Mouse (Mus musculus) midbrain, embryonic 16.5 days (tissue): ENCODE results near the gene Cdiptos. TPM values are rescaled to one million over a fixed set of nuclear protein-coding genes. Genes with fewer than 3 reads are reported as not detected.
A peak's percentile ranks its signal among the peaks of the same experiment; 100 is the strongest.

Source experiments
- ATAC-seq: fragments of 200-750 bp; cut with Nextera tagmentation; 2 replicates; pipeline ENCODE4 v1.8.0; 2017; ENCODE audit warnings: moderate TSS enrichment
- H3K27ac ChIP-seq: fragments of 300-500 bp; sonication (generic); 2 replicates; pipeline ENCODE4 v1.5.1; 2014; ENCODE audit warnings: mild to moderate bottlenecking, low read length, mixed read lengths
- H3K27me3 ChIP-seq: fragments of 300-500 bp; sonication (generic); 2 replicates; pipeline ENCODE4 v1.6.1; 2014; ENCODE audit warnings: low read depth, low read length, mixed read lengths; ENCODE audit not compliant: control insufficient read depth, insufficient read depth
- H3K36me3 ChIP-seq: fragments of 300-500 bp; sonication (generic); 2 replicates; pipeline ENCODE4 v1.6.1; 2014; ENCODE audit warnings: mild to moderate bottlenecking, low read length, moderate library complexity, mixed read lengths; ENCODE audit not compliant: control insufficient read depth, insufficient read depth
- H3K4me1 ChIP-seq: fragments of 300-500 bp; sonication (generic); 2 replicates; pipeline ENCODE4 v1.6.1; 2014; ENCODE audit warnings: mild to moderate bottlenecking, low read length, mixed read lengths; ENCODE audit not compliant: control insufficient read depth, insufficient read depth
- H3K4me2 ChIP-seq: fragments of 300-500 bp; sonication (generic); 2 replicates; pipeline ENCODE4 v1.6.1; 2014; ENCODE audit warnings: mild to moderate bottlenecking, low read length, mixed read lengths
- H3K4me3 ChIP-seq: fragments of 300-500 bp; sonication (generic); 2 replicates; pipeline ENCODE4 v1.5.1; 2014; ENCODE audit warnings: low read depth, mild to moderate bottlenecking, low read length, moderate library complexity, mixed read lengths
- H3K9ac ChIP-seq: fragments of 300-500 bp; sonication (generic); 2 replicates; pipeline ENCODE4 v1.6.1; 2014; ENCODE audit warnings: low read depth, low read length, mixed read lengths
- H3K9me3 ChIP-seq: fragments of 300-500 bp; sonication (generic); replicated peaks from 2 replicates; pipeline ENCODE4 v1.6.1; 2014; ENCODE audit warnings: mild to moderate bottlenecking, low read length, mixed read lengths; ENCODE audit not compliant: control insufficient read depth, poor library complexity, severe bottlenecking
- WGBS: fragments of 180-500 bp; shearing (Covaris S2); extraction: QIAGEN DNeasy Blood & Tissue Kit; methylation state at CpG from one replicate; pipeline ENCODE4 v1.1.7; 2014; 5-methylcytosine and 5-hydroxymethylcytosine counted together
- polyA plus RNA-seq: library from polyadenylated mRNA; unstranded; fragments of >200 nt; fragmentation: Nextera tagmentation; extraction: Ambion mirVana; gene quantifications from 2 replicates; pipeline ENCODE4 v1.2.1, GENCODE M21; 2015

Gene Cdiptos
- polyA plus RNA-seq, 1 experiment from 2014 or later, result 0.69 TPM

DNA sequence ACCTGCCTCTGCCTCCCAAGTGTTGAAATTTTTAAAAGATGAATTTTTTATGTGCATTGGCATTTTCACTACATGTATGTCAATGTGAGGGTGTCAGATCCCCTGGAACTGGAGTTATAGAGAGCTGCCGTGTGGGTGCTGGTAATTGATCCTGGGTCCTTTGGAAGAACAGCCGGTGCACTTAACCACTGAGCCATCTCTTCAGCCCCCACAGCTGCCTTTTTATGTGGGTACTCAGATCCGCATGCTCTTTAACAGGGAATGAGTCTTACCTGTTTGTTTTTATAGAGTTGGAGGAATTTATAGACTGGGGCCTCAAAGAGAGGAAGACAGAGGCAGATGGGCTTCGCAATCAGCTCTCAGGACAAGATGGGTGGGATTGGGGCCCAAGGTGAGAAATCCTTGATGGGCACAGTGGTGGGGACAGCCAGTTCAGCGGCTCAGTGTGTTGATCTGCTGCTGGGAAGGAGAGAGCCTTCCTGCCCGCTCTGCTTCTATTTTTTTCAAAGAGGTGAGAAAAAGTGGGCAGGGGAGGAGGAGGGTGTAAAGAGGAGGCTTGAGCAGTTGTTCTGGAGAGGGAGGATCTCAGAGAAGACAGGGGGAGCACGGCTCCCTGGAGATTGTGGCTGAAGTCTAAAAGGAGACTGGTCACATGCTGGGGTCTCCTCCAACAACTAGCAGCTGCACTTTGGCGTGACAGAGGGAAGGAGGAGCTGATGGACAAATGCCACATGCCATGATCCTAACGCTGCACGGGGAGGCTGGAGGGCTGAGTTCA is 9.0 kb upstream of the Cdiptos start:
- Histone ChIP-seq H3K9me3 (no peaks in the 10 kb centered on the region), H3K27ac (no peak overlapping the region), H3K4me2 (no peak overlapping the region), H3K4me1 (no peaks in the 10 kb centered on the region), H3K27me3 (no peaks in the 10 kb centered on the region), H3K36me3 (peaks cover 7% of the 10 kb centered on the region; the same call in 1 of the 2 replicates), H3K4me3 (no peak overlapping the region), H3K9ac (no peak overlapping the region)
- ATAC-seq, result no peak
- WGBS, result 60% methylated on average over 10 of the region's 10 CpGs

- no peak overlapping the region for H3K9ac ChIP-seq
- no peak overlapping the region for H3K27ac ChIP-seq
- H3K9me3 ChIP-seq, result no peaks in the 10 kb centered on the region
- no peak overlapping the region for H3K4me2 ChIP-seq
- no peaks in the 10 kb centered on the region for H3K4me1 ChIP-seq
- 81% methylated on average over 7 of the region's 7 CpGs for WGBS
- ATAC-seq, result no peak
- H3K27me3 ChIP-seq, result no peaks in the 10 kb centered on the region
- H3K4me3 ChIP-seq, result no peak overlapping the region
- H3K36me3 ChIP-seq, result peaks cover 14% of the 10 kb centered on the region
These were observed 7.2 kb upstream of the Cdiptos start for GRCm38 (mm10) chr7:126983113-126983512.

DNA sequence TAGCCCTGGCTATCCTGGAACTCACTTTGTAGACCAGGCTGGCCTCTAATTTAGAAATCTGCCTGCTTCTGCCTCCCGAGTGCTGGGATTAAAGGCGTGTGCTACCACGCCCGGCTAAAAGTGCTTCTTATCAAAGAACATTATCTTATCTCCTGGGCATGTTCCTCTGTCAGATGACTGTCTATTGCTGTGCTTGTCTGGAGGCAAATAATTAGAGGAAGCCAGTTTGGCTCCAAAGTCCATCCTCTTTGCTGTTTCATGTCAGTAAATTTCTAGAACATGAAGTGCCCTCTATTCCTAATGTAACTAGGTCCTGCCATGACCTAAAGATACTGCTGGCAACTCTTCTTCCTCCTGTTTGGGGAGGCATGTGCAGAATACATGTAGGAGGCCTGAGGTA is 6.2 kb upstream of the Cdiptos start:
- H3K4me2 ChIP-seq, result no peak overlapping the region
- no peaks in the 10 kb centered on the region for H3K9me3 ChIP-seq
- H3K27ac ChIP-seq, result no peak overlapping the region
- H3K27me3 ChIP-seq, result no peaks in the 10 kb centered on the region
- H3K36me3 ChIP-seq, result peaks cover 14% of the 10 kb centered on the region
- WGBS, result 93% methylated on average over 4 of the region's 4 CpGs
- H3K4me1 ChIP-seq, result peaks cover 5% of the 10 kb centered on the region
- H3K9ac ChIP-seq, result no peak overlapping the region
- no peak for ATAC-seq
- no peak overlapping the region for H3K4me3 ChIP-seq

DNA sequence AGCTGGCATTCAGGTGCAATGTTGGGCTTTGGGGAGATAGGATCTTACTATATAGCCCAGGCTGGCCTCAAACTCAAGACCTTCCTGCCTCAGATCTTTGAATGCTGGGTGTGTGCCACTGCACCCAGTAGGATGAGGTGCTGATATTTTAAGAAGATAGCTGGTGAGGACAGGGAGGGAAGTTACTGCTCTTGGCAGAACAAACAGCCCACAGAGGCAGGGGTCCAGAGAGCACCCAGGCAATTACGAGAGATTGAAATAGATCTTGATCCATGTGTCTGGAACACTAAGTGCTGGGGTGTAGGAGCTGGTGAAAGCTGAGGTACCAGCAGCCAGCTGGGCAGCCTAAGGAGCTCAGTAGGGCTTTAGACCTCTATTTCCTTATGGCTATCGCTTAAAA is 5.7 kb upstream of the Cdiptos start:
- H3K4me2 ChIP-seq, result no peak overlapping the region
- H3K27ac ChIP-seq, result no peak overlapping the region
- no peak for ATAC-seq
- H3K9ac ChIP-seq, result no peak overlapping the region
- H3K9me3 ChIP-seq, result no peaks in the 10 kb centered on the region
- WGBS, result 87% methylated on average over 2 of the region's 2 CpGs
- no peak overlapping the region for H3K4me3 ChIP-seq
- H3K4me1 ChIP-seq, result peaks cover 7% of the 10 kb centered on the region
- peaks cover 14% of the 10 kb centered on the region for H3K36me3 ChIP-seq
- H3K27me3 ChIP-seq, result no peaks in the 10 kb centered on the region

DNA sequence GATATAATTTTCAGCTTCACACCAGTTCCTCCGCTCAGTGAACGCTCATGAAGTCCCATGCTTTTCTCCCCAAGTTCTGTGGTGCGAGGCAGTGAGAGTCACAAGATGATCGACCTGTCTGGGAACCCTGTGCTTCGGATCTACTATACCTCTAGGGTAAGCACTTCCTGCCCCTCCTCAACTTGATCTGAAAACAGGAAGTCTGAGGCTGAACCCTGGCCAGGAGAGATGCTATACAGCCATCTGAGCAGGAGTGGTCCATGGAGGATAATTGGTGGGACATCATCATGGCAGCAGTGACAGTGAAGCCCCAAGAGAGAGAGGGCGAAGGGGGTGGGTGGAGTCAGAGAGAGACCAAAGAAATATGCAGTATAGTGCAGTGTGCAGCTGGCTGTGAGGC is 2.9 kb upstream of the Cdiptos start:
- peaks cover 14% of the 10 kb centered on the region for H3K36me3 ChIP-seq
- H3K27ac ChIP-seq, result no peak overlapping the region
- no peaks in the 10 kb centered on the region for H3K9me3 ChIP-seq
- ATAC-seq, result no peak
- H3K27me3 ChIP-seq, result no peaks in the 10 kb centered on the region
- H3K4me3 ChIP-seq, result no peak overlapping the region
- 95% methylated on average over 6 of the region's 6 CpGs for WGBS
- H3K4me1 ChIP-seq, result peaks cover 10% of the 10 kb centered on the region
- H3K4me2 ChIP-seq, result no peak overlapping the region
- H3K9ac ChIP-seq, result no peak overlapping the region

DNA sequence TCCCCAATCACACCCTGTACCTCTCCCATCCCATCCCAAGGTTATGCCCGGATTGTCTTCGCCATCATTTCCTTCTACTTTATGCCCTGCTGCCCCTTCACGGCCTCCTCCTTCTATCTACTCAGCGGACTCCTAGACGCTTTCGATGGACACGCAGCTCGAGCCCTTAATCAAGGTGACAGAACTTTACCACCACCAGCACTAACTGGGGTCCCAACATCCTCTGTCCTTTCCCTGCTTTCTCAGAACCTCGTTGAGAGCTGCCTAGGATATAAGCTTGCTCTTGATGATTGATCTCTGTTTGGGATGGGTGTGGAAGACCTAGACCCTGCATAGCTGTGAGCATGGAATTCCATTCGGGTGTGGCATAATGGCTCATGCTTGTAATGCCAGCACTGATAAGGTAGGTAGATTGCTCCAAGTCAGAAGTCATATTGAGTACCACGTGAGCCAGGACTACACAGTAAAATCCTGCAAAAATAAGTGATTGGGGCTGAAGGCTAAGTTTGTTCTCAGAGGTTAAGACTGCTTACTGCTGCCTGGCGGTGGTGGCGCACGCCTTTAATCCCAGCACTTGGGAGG is 1.1 kb upstream of the Cdiptos start:
- peak overlapping the region; percentile 76 for H3K4me3 ChIP-seq
- peaks cover 15% of the 10 kb centered on the region for H3K36me3 ChIP-seq
- 0 out of 2 replicates have a peak, but pooled peaks have one; percentile 0 for ATAC-seq
- WGBS, result 26% methylated on average over 14 of the region's 14 CpGs
- H3K27me3 ChIP-seq, result no peaks in the 10 kb centered on the region
- peak overlapping the region; percentile 95 for H3K9ac ChIP-seq
- peak overlapping the region; percentile 83 for H3K4me2 ChIP-seq
- no peaks in the 10 kb centered on the region for H3K9me3 ChIP-seq
- peak overlapping the region; percentile 96; the same call in 1 of the 2 replicates for H3K27ac ChIP-seq
- peaks cover 10% of the 10 kb centered on the region for H3K4me1 ChIP-seq

DNA sequence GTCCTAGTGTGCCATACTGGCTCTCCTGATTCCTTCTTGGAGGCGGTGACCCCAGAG is 177 bp downstream of the Cdiptos start, which contains the start of gene Cdipt:
Cdipt (plus strand) TSS at position 22 of the 57 bp plus-strand sequence.
- Histone ChIP-seq H3K9me3 (no peaks in the 10 kb centered on the region), H3K4me2 (peak within 1 kb of the TSS; percentile 83), H3K9ac (peak within 1 kb of the TSS; percentile 95), H3K4me1 (peaks cover 10% of the 10 kb centered on the region), H3K4me3 (peak within 1 kb of the TSS; percentile 76), H3K36me3 (peaks cover 22% of the 10 kb centered on the region), H3K27me3 (no peaks in the 10 kb centered on the region), H3K27ac (peak within 1 kb of the TSS; percentile 96)
- WGBS, result 5% methylated on average over 1 of the region's 1 CpGs
- ATAC-seq, result no peak

DNA sequence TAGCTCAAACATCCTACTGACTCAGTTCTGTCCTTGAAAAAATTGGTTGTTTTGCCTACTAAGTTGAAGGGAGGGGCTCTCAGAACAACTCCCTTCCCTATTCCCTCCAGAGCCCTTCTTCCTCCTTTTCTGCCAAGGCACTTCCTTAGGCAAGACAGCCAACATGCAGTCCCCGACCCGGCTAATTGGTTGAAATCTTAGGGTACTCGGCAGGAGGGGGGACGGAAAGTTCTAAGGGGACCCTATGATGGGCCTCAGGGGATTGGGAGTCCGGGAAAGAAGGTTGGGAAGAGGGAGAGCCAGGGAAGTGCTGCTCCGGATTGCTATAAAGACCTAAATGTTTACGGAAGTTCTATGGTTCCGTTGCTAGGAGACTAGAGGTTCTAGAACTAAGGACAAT is 405 bp downstream of the Cdiptos start:
- Histone ChIP-seq H3K4me1 (peaks cover 10% of the 10 kb centered on the region), H3K9ac (no peak overlapping the region), H3K4me3 (peak overlapping the region; percentile 76; the same call in 1 of the 2 replicates), H3K9me3 (no peaks in the 10 kb centered on the region), H3K36me3 (peaks cover 24% of the 10 kb centered on the region), H3K27me3 (no peaks in the 10 kb centered on the region), H3K27ac (peak overlapping the region; percentile 23; the same call in 1 of the 2 replicates), H3K4me2 (peak overlapping the region; percentile 37)
- 15% methylated on average over 8 of the region's 8 CpGs for WGBS
- no peak; the same call in 1 of the 2 replicates for ATAC-seq

DNA sequence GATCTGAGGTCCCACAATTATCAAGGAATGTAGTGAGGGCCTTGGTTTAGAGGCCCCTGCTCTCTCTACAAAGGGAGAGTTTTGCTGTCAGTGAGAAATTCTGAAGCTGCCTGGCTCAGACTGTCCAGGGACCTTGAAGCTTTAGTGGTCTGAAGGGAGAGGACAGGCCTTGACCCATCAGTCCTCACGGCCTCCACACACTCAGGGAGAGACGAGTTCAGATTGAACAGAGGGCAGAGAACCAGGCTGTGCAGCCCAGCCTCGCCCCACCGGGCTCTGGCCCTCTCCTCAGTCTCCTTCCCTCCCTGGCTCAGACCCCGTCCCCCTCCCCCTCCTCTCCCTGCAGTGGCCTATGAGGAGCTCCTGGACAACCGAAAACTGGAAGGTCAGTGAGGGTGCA is 8.5 kb downstream of the Cdiptos start:
- peaks cover 63% of the 10 kb centered on the region for H3K36me3 ChIP-seq
- H3K9ac ChIP-seq, result no peak overlapping the region
- WGBS, result 60% methylated on average over 6 of the region's 6 CpGs
- H3K4me2 ChIP-seq, result no peak overlapping the region
- H3K4me1 ChIP-seq, result no peaks in the 10 kb centered on the region
- H3K4me3 ChIP-seq, result no peak overlapping the region
- H3K27me3 ChIP-seq, result no peaks in the 10 kb centered on the region
- H3K9me3 ChIP-seq, result no peaks in the 10 kb centered on the region
- no peak overlapping the region for H3K27ac ChIP-seq
- no peak for ATAC-seq
